Mouse (Mus musculus) kidney, adult 11 months (tissue): Measurements from ENCODE around the gene Gata1.
"Not testable (repeated sequence)": the region's sequence is repeated elsewhere in the genome, so short reads cannot be mapped to it uniquely, and the experiment has no call there.

Experiments
- DNase-seq: peaks from one replicate; pipeline ENCODE4 v3.0.0; 2022

Gata1 gene

GRCm38 (mm10) chrX:7963829-7964626 lies 13.8 kb downstream of the Gata1 start:
- no peak for DNase-seq

DNA sequence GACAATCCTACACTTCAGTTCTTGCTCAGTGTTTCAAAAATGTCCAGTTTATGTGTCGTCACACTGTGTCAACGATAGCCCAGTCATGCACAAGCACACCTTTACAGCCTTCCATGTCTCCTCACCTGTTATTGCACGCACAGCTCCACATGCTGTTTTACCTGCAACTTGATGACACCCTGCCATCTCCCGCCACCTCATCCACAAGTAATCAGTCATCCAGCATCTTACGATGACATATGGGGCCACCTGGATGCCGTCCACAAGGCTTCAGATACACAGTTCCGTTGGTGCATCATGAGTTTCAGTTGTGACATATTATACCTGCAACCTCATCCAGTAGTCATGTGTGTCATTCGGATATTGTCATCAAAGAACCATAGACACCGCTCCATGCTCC lies 19.0 kb downstream of the Gata1 start:
- no peak for DNase-seq

DNA sequence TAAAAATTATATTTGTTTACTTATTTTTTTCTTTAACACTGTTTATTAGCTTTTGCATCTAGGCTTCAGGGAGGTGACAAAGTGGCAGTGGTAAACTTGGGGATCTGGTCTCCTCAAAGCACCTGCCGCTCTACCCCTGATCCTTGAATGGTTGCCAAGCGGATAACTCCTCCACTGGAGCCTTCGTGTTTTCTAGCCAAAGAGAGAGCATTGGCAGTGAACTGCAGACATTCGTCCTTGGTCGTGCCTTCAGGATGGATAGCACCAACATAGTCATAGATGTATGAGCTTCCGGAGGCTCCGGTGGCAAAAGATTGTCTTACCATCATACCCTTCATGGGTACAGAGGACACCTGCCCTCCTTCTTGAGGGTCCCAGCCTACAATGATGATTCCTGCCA lies 27.8 kb downstream of the Gata1 start:
- no peak for DNase-seq

- peak; percentile 98 for DNase-seq
Measured at GRCm38 (mm10) chrX:7947900-7948492, 29.9 kb downstream of the Gata1 start.

DNA sequence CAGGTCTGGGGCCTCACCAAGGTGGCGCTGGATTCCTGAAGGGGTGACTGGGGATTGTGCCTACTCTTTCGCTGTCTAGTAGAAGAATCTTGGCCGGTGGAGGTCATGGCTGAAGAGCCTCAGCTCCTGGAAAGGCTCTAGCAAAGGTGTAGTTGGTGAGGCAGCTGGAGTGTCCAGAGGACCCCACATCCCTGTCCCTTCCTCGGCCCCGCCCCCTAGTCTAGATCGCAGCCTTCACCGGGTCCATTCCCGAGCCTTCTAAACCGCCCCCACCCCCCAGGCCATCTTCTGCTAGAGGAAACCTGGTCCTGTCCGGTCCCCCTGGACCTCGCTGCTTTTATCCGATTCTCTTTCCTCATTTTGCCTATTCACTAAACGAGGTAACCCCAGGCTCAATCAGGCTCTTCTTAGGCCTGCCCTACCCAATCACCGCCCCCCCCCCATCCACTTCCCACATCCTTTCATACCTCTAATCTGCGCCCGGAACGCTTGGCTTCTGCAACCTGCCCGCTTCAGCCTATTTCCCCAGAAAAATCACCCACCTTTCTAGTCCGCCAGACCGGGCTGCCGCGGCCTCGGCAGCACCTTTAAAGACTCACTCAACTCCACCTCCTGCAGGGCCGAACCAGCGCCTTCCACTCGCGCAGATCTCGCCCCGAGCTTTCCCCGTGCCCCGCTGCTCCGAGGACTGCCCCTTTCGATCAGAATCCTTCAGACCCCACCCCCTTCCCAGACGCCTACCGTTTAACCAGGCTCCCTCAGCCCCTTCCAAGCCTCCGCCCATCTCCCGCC lies 30.6 kb downstream of the Gata1 start, which contains the start of gene Hdac6:
Gene Hdac6 (minus strand): TSS at position 782 of the 792 bp plus-strand sequence.
- DNase-seq, result peak; percentile 23

DNA sequence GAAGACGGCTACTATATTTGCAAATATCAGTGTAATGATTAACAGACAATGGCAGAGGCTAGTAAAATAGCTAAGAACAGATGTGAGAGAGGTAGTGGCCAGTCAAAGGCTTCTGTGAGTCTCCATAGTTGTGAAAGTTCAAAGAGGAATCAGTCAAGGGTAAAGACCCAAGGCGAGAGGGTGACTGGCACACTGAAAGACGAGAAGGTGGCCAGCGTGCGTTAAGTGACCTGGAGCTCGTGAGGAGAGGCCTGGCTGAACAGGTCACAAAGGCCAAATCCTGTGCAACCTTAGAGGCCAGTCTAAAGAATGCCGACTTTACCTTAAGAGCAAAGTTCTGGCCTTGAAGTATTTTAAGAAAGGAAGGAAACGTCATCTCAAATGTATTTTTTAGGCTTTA lies 32.3 kb downstream of the Gata1 start:
- DNase-seq, result peak; percentile 49

DNA sequence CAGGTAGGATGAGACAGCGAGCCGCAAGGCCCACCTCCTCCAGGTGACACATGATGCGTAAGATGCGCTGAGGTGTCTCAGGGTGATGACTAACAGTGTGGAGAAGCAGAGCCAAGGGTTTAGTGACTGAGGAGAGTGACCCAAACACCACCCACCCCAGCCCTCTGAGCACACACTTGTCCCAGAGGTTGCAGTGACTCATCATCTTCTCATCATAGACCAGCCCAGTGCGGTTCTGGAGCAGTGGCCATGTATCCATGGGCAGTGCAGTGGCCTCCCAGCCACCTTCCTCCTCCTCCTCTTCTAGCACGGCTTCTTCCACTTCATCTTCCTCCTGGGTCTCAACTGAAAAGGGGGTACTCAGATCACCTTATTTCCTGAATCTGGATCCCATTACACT lies 40.2 kb downstream of the Gata1 start:
- no peak for DNase-seq

- no peak for DNase-seq
Measured at GRCm38 (mm10) chrX:7936874-7937273, 41.0 kb downstream of the Gata1 start.

- no peak for DNase-seq
Measured at GRCm38 (mm10) chrX:7928270-7928790, 49.5 kb downstream of the Gata1 start, which contains the start of gene Eras. Gene Eras, minus strand, starts transcription at chrX:7928607.

DNA sequence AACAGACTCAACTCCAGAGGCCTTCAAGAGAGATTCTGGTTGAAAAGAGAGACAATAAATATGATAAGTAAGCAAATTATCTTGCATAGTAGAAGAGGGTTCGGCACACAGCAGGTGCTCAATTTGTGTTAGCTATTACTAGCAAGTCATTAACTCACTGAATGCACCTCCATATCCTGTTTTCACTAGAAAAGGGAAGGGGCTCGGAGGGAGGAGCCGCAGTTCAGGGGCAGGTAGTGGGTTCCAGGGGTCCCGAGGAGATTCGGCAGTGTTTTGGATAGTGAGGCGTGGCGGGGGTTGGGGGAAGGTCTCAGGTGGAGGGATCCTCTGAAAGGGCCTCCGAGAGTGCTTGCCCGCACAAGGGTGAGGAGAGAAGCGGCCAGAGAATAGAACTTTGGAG lies 50.8 kb downstream of the Gata1 start:
- DNase-seq, result no peak

DNA sequence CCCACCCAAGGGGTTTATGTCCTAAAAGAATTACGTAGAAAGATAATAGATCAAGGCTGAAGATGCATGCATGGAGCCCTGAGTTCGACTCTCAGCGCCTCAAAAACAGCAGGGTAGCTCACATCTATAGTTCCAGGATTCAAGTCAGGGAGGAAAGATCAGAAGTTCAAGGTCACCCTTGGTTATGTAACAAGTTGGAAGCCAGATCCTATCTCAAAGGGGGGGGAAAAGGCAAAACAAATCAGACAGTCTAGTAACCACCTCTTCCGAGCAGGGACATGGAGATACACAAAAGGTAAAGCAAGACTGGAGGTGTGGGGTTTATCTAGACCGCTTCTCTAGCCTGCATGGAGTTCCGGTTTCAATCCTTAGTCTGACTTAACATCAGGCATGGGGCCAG lies 51.6 kb downstream of the Gata1 start:
- DNase-seq, result no peak

GRCm38 (mm10) chrX:7922032-7922431 lies 55.8 kb downstream of the Gata1 start:
- no peak for DNase-seq

- DNase-seq, result no peak
Measured at GRCm38 (mm10) chrX:7919601-7920383, 58.1 kb downstream of the Gata1 start, which contains the start of gene Pcsk1n. Gene Pcsk1n, plus strand, starts transcription at chrX:7919822.

- not testable (repeated sequence) for DNase-seq
Measured at GRCm38 (mm10) chrX:7917960-7918359, 59.9 kb downstream of the Gata1 start.

GRCm38 (mm10) chrX:7915669-7916068 lies 62.2 kb downstream of the Gata1 start:
- DNase-seq, result peak; percentile 36

GRCm38 (mm10) chrX:7910473-7910872 lies 67.4 kb downstream of the Gata1 start:
- DNase-seq, result no peak
